Mouse (Mus musculus) CH12.LX (cell line): ENCODE results near the gene Gsg1l. TPM values are rescaled to one million over a fixed set of nuclear protein-coding genes. Genes with fewer than 3 reads are reported as not detected.

ENCODE experiments used
- DNase-seq: peaks from one replicate; pipeline ENCODE4 v3.0.0-alpha.2; 2013; ENCODE audit errors: extremely low read depth
- H3K27ac ChIP-seq: 2 replicates; pipeline ENCODE4 v1.5.1; 2012; ENCODE audit warnings: low read depth, mild to moderate bottlenecking, control low read depth, moderate library complexity; ENCODE audit not compliant: insufficient read depth
- H3K27me3 ChIP-seq: replicated peaks from 2 replicates; pipeline ENCODE3; 2012; ENCODE audit warnings: inconsistent platforms
- H3K36me3 ChIP-seq, 2 experiments: replicated peaks in 1 of 2; 2 replicates each; pipeline versions ENCODE3 to v1.6.1; 2012; ENCODE audit warnings: inconsistent platforms in 1 of 2, low read length in 1 of 2, mild to moderate bottlenecking in 1 of 2, mixed read lengths in 1 of 2, moderate library complexity in 1 of 2; ENCODE audit not compliant: control insufficient read depth in 1 of 2, insufficient read depth in 1 of 2
- H3K4me1 ChIP-seq, 2 experiments: 2 replicates each; pipeline ENCODE4 v1.6.1; 2012; ENCODE audit warnings: inconsistent platforms in 1 of 2, moderate library complexity in 1 of 2; ENCODE audit not compliant: insufficient read depth in 2 of 2, control insufficient read depth in 1 of 2
- H3K4me2 ChIP-seq: 2 replicates; pipeline ENCODE4 v1.6.1; 2012; ENCODE audit warnings: low read depth, mild to moderate bottlenecking, control low read depth; ENCODE audit not compliant: poor library complexity, insufficient read depth, severe bottlenecking
- H3K4me3 ChIP-seq, 3 experiments: fragments of 150-350 bp in 1 of 3; sonication (generic) in 1 of 3; replicated peaks in 1 of 3; 2 replicates each; pipeline versions ENCODE3 to v1.5.1; 2011 to 2012; ENCODE audit warnings: low read depth in 2 of 3, low read length in 2 of 3, mild to moderate bottlenecking in 2 of 3, moderate library complexity in 2 of 3, control low read depth in 1 of 3, improper control_type of control experiment in 1 of 3, inconsistent platforms in 1 of 3, mixed read lengths in 1 of 3; ENCODE audit not compliant: poor library complexity in 1 of 3
- H3K79me2 ChIP-seq: replicated peaks from 2 replicates; pipeline ENCODE4 v1.6.1; 2012; ENCODE audit warnings: mild to moderate bottlenecking, moderate library complexity; ENCODE audit not compliant: control insufficient read depth, poor library complexity, insufficient read depth, severe bottlenecking; ENCODE audit errors: extremely low read depth
- H3K9ac ChIP-seq: 2 replicates; pipeline ENCODE4 v1.6.1; 2012; ENCODE audit warnings: low read depth, mild to moderate bottlenecking, control low read depth, moderate library complexity; ENCODE audit not compliant: insufficient read depth
- H3K9me3 ChIP-seq: replicated peaks from 2 replicates; pipeline ENCODE3; 2012; ENCODE audit warnings: low read length, inconsistent platforms, mixed read lengths
- CTCF ChIP-seq, 2 experiments: IDR thresholded peaks in 1 of 2; conservative IDR thresholded peaks in 1 of 2; 2 replicates each; pipeline ENCODE4 v1.5.1; 2011 to 2012; ENCODE audit warnings: low read depth in 2 of 2, low read length in 2 of 2, improper control_type of control experiment in 1 of 2, inconsistent platforms in 1 of 2, mild to moderate bottlenecking in 1 of 2, moderate library complexity in 1 of 2
- EP300 ChIP-seq: IDR thresholded peaks from 2 replicates; pipeline ENCODE4 v1.6.1; 2011; ENCODE audit warnings: low read length, improper control_type of control experiment
- HCFC1 ChIP-seq: IDR thresholded peaks from 2 replicates; pipeline ENCODE4 v1.6.1; 2012; ENCODE audit warnings: low read depth, mild to moderate bottlenecking, inconsistent platforms, low read length, improper control_type of control experiment
- IRF4 ChIP-seq: IDR thresholded peaks from 2 replicates; pipeline ENCODE4 v1.6.1; 2014; ENCODE audit warnings: low read depth, mild to moderate bottlenecking, inconsistent platforms, low read length, improper control_type of control experiment
- MAFK ChIP-seq: IDR thresholded peaks from 2 replicates; pipeline ENCODE4 v1.6.1; 2011; ENCODE audit warnings: low read length, improper control_type of control experiment; ENCODE audit not compliant: insufficient replicate concordance
- MAX ChIP-seq: IDR thresholded peaks from 2 replicates; pipeline ENCODE4 v1.6.1; 2011; ENCODE audit warnings: low read length, improper control_type of control experiment
- MAZ ChIP-seq: IDR thresholded peaks from 2 replicates; pipeline ENCODE4 v1.6.1; 2012; ENCODE audit warnings: low read depth, mild to moderate bottlenecking, inconsistent platforms, low read length, improper control_type of control experiment, moderate library complexity
- MEF2A ChIP-seq: IDR thresholded peaks from 2 replicates; pipeline ENCODE4 v1.6.1; 2014; ENCODE audit warnings: low read depth, mild to moderate bottlenecking, inconsistent platforms, low read length, improper control_type of control experiment, borderline replicate concordance
- MYC ChIP-seq: IDR thresholded peaks from 2 replicates; pipeline ENCODE4 v1.6.1; 2011; ENCODE audit warnings: low read depth, mild to moderate bottlenecking, improper control_type of control experiment, low read length
- NELFE ChIP-seq: IDR thresholded peaks from 2 replicates; pipeline ENCODE4 v1.6.1; 2011; ENCODE audit warnings: low read depth, low read length, improper control_type of control experiment
- NRF1 ChIP-seq: IDR thresholded peaks from 2 replicates; pipeline ENCODE4 v1.6.1; 2014; ENCODE audit warnings: low read depth, mild to moderate bottlenecking, inconsistent platforms, low read length, improper control_type of control experiment, moderate library complexity
- POLR2AphosphoS2 ChIP-seq: IDR thresholded peaks from 2 replicates; pipeline ENCODE4 v1.6.1; 2011; ENCODE audit warnings: low read depth, low read length, improper control_type of control experiment
- SIN3A ChIP-seq: IDR thresholded peaks from 2 replicates; pipeline ENCODE4 v1.6.1; 2012; ENCODE audit warnings: low read length, improper control_type of control experiment, inconsistent platforms
- SMC3 ChIP-seq: IDR thresholded peaks from 2 replicates; pipeline ENCODE4 v1.6.1; 2011; ENCODE audit warnings: low read depth, low read length, improper control_type of control experiment
- TBP ChIP-seq: conservative IDR thresholded peaks from 2 replicates; pipeline ENCODE4 v1.6.1; 2011; ENCODE audit warnings: low read depth, low read length, improper control_type of control experiment
- UBTF ChIP-seq: IDR thresholded peaks from 2 replicates; pipeline ENCODE4 v1.6.1; 2012; ENCODE audit warnings: low read depth, mild to moderate bottlenecking, inconsistent platforms, low read length, improper control_type of control experiment, moderate library complexity
- USF1 ChIP-seq: IDR thresholded peaks from 2 replicates; pipeline ENCODE4 v1.6.1; 2014; ENCODE audit warnings: low read depth, mild to moderate bottlenecking, inconsistent platforms, low read length, improper control_type of control experiment
- ZC3H11A ChIP-seq: IDR thresholded peaks from 2 replicates; pipeline ENCODE4 v1.6.1; 2012; ENCODE audit warnings: low read depth, mild to moderate bottlenecking, inconsistent platforms, low read length, improper control_type of control experiment
- ZMIZ1 ChIP-seq: IDR thresholded peaks from 2 replicates; pipeline ENCODE4 v1.6.1; 2012; ENCODE audit warnings: low read depth, mild to moderate bottlenecking, inconsistent platforms, low read length, improper control_type of control experiment
- dilution Hi-C: fragments of 300-500 bp; cut with MboI; formaldehyde crosslinking; loops from 2 replicates; pipeline ENCODE4 v1.14.3; 2020; ENCODE audit warnings: low sequenced_read_pairs; ENCODE audit not compliant: extremely low pct_unique_long_range_greater_than_20kb, extremely low pct_ligation_motif_present
- in situ Hi-C: fragments of 300-500 bp; cut with MboI; formaldehyde crosslinking; loops from 3 replicates; pipeline ENCODE4 v1.14.3; 2019; ENCODE audit warnings: low sequenced_read_pairs, low pct_ligation_motif_present, low pct_unique_long_range_greater_than_20kb, mixed read lengths
- polyA plus RNA-seq: library from polyadenylated mRNA; unstranded; fragments of >175 nt; gene quantifications from 2 replicates; pipeline ENCODE4 v1.2.1, GENCODE M21; 2012; ENCODE audit warnings: low read depth; ENCODE audit not compliant: insufficient read length
- total RNA-seq, 2 experiments: library from RNA; depleted of rRNA; stranded (reverse); fragments of 300-350 nt in 1 of 2; fragments of >200 nt in 1 of 2; gene quantifications; 2 replicates each; pipeline ENCODE4 v1.2.3; 2012 to 2014

The Gsg1l gene
- total and polyA plus RNA-seq, 3 experiments: not detected

DNA sequence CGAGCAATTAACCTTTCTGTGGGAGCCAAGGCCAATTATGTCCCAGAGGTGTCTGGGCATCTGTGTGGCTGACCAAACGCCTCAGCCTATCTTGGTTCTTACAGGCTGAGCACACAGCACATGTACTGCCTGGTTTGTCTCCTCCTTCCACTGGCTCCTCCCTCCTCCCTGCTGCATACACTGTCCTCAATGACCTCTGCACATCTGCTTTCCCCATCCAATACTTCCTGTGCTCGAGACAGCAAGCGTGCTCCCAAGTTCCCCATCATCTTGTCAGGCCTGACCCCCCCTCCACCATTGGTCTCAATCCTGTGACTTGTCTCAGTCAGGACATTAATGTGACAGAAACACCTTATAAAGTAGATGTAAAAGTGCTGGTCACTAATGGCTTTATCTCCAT lies 108.3 kb downstream of the Gsg1l start:
- dilution Hi-C loops: no loop called here
- DNase-seq: no peak
- H3K4me3 ChIP-seq: no peak overlapping the region
- no peak overlapping the region for H3K9ac ChIP-seq
- in situ Hi-C loops: no loop called here
- peaks cover 6% of the 10 kb centered on the region for H3K9me3 ChIP-seq
- peaks cover 87% of the 10 kb centered on the region for H3K27me3 ChIP-seq
- no peaks in the 10 kb centered on the region for H3K4me1 ChIP-seq
- no peaks in the 10 kb centered on the region for H3K36me3 ChIP-seq
- no peaks in the 10 kb centered on the region for H3K79me2 ChIP-seq
- H3K4me2 ChIP-seq: no peak overlapping the region
- H3K27ac ChIP-seq: no peak overlapping the region
- TF ChIP-seq POLR2AphosphoS2 (no peak), SMC3 (no peak)

GRCm38 (mm10) chr7:125972776-125973175 lies 109.4 kb downstream of the Gsg1l start:
- in situ Hi-C loops (no loop called here), dilution Hi-C loops (no loop called here)
- no peaks in the 10 kb centered on the region for H3K36me3 ChIP-seq
- DNase-seq: no peak
- TF ChIP-seq MEF2A: no peak
- TF ChIP-seq USF1: no peak
- TF ChIP-seq EP300: no peak
- no peak for TF ChIP-seq IRF4
- no peak for TF ChIP-seq ZC3H11A
- TF ChIP-seq NELFE: no peak
- no peak for TF ChIP-seq TBP
- no peak for TF ChIP-seq UBTF
- no peak for TF ChIP-seq SIN3A
- TF ChIP-seq MAZ: no peak
- no peak for TF ChIP-seq ZMIZ1
- no peak for TF ChIP-seq NRF1
- no peak for TF ChIP-seq MAFK
- TF ChIP-seq CTCF (conservative IDR thresholded peaks at IDR 0.05 in 1 of 2, IDR thresholded peaks at IDR 0.05 in 1 of 2; ENCODE audit: low read depth in 2 of 2, low read length in 2 of 2): no peak
- no peak for TF ChIP-seq MAX
- no peak for TF ChIP-seq MYC
- no peak for TF ChIP-seq HCFC1
- peaks cover 6% of the 10 kb centered on the region for H3K9me3 ChIP-seq
- no peak overlapping the region for H3K4me2 ChIP-seq
- H3K4me3 ChIP-seq: no peak overlapping the region
- H3K27ac ChIP-seq: no peak overlapping the region
- no peaks in the 10 kb centered on the region for H3K79me2 ChIP-seq
- no peak overlapping the region for H3K9ac ChIP-seq
- H3K27me3 ChIP-seq: peaks cover 85% of the 10 kb centered on the region
- no peaks in the 10 kb centered on the region for H3K4me1 ChIP-seq
